Mouse (Mus musculus): ENCODE data around the gene Crk. TPM values are rescaled to one million over a fixed set of nuclear protein-coding genes. Genes with fewer than 3 reads are reported as not detected.

Gene Crk
- polyA plus RNA-seq, 1 experiment from 2014 or later, result 143 TPM

GRCm38 (mm10) chr11:75653781-75654470 is 25.1 kb upstream of the Crk start:
- Histone ChIP-seq H3K36me3 (ENCODE audit: control insufficient read depth, insufficient read depth, low read length) (no peaks in the 10 kb centered on the region), H3K4me3 (ENCODE audit: low read depth, low read length) (peak overlapping the region; percentile 44), H3K4me2 (ENCODE audit: low read depth, low read length, severe bottlenecking) (peak overlapping the region; percentile 86), H3K4me1 (replicated peaks; ENCODE audit: control insufficient read depth, insufficient read depth, low read length) (peaks cover 23% of the 10 kb centered on the region), H3K27me3 (ENCODE audit: control insufficient read depth, insufficient read depth, low read length) (peaks cover 19% of the 10 kb centered on the region), H3K9me3 (ENCODE audit: control insufficient read depth, low read length) (no peaks in the 10 kb centered on the region), H3K27ac (ENCODE audit: low read depth, low read length) (no peak overlapping the region; the same call in 1 of the 2 replicates), H3K9ac (ENCODE audit: low read length) (peak overlapping the region; percentile 47)
- DNase-seq (ENCODE audit: low spot score), result peak; percentile 93
- ATAC-seq (replicated peaks; ENCODE audit: low FRiP score), result peak; percentile 74
- WGBS, result under 1% methylated on average over 44 of the region's 45 CpGs

GRCm38 (mm10) chr11:75654471-75655390 is 24.3 kb upstream of the Crk start:
- H3K9me3 ChIP-seq (ENCODE audit: control insufficient read depth, low read length), result no peaks in the 10 kb centered on the region
- H3K9ac ChIP-seq (ENCODE audit: low read length), result no peak overlapping the region; the same call in 1 of the 2 replicates
- 38% methylated on average over 25 of the region's 25 CpGs for WGBS
- peaks cover 23% of the 10 kb centered on the region for H3K4me1 ChIP-seq (replicated peaks; ENCODE audit: control insufficient read depth, insufficient read depth, low read length)
- peak overlapping the region; percentile 44 for H3K4me3 ChIP-seq (ENCODE audit: low read depth, low read length)
- no peak overlapping the region; the same call in 1 of the 2 replicates for H3K27ac ChIP-seq (ENCODE audit: low read depth, low read length)
- 0 out of 2 replicates have a peak, but pooled peaks have one; percentile 7 for ATAC-seq (replicated peaks; ENCODE audit: low FRiP score)
- peak overlapping the region; percentile 86 for H3K4me2 ChIP-seq (ENCODE audit: low read depth, low read length, severe bottlenecking)
- DNase-seq (ENCODE audit: low spot score), result no peak
- no peaks in the 10 kb centered on the region for H3K36me3 ChIP-seq (ENCODE audit: control insufficient read depth, insufficient read depth, low read length)
- peaks cover 19% of the 10 kb centered on the region for H3K27me3 ChIP-seq (ENCODE audit: control insufficient read depth, insufficient read depth, low read length)

GRCm38 (mm10) chr11:75655621-75656545 is 23.2 kb upstream of the Crk start:
- Histone ChIP-seq H3K27me3 (ENCODE audit: control insufficient read depth, insufficient read depth, low read length) (peaks cover 19% of the 10 kb centered on the region), H3K27ac (ENCODE audit: low read depth, low read length) (no peak overlapping the region), H3K9me3 (ENCODE audit: control insufficient read depth, low read length) (no peaks in the 10 kb centered on the region), H3K4me1 (replicated peaks; ENCODE audit: control insufficient read depth, insufficient read depth, low read length) (peaks cover 23% of the 10 kb centered on the region), H3K9ac (ENCODE audit: low read length) (peak overlapping the region; percentile 68), H3K4me3 (ENCODE audit: low read depth, low read length) (peak overlapping the region; percentile 39), H3K36me3 (ENCODE audit: control insufficient read depth, insufficient read depth, low read length) (no peaks in the 10 kb centered on the region; the same call in 1 of the 2 replicates), H3K4me2 (ENCODE audit: low read depth, low read length, severe bottlenecking) (peak overlapping the region; percentile 84)
- peak; percentile 79 for DNase-seq (ENCODE audit: low spot score)
- ATAC-seq (replicated peaks; ENCODE audit: low FRiP score), result peak; percentile 40; the same call in 1 of the 2 replicates
- 3% methylated on average over 77 of the region's 78 CpGs for WGBS

DNA sequence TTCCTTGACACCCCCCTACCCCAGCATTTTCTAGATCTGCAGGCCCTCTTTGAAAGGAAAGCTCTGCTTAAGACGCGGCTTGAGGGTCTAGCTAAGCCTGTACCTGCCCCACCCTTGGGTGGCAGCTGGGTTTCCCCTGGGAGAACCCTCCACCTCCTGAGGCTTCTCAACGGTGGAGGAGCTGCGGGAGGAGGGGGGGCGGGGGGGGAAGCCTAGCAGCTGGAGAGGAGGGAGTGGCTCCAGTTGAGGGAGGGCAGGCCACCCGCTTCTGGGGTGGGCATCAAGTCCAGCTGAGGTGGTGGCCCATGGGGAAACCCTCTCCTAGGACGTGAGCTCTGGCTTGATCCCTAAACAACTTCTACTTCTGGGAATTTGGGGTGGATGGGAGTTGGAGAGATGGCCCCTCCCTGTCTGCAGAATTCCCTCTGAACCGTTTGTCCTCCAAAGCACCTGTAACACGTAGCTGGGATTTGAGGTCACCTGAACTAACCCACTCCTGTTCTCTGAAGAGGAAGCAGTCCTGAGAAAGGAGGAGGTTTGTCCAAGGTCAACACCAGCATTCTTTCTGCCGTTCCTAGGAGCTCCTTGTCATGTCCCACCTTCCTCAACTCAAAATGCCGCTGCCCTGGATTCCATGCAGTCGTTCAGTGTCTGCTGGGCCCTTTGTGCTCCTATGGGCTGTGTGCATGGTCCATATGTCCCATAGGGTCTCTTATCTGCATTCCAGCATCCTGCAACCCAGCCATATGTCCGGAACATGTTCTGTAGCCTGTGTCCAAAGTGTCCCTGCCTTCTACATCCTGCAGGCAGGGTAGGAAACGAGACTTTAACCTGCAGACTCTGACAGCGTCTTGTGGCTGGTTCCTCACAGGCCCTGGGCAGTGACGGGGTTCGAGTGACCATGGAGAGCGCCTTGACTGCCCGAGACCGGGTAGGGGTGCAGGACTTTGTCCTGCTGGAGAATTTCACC is 22.2 kb upstream of the Crk start:
- peaks cover 19% of the 10 kb centered on the region for H3K27me3 ChIP-seq (ENCODE audit: control insufficient read depth, insufficient read depth, low read length)
- H3K9ac ChIP-seq (ENCODE audit: low read length), result peak overlapping the region; percentile 68; the same call in 1 of the 2 replicates
- H3K4me3 ChIP-seq (ENCODE audit: low read depth, low read length), result peak overlapping the region; percentile 39; the same call in 1 of the 2 replicates
- H3K36me3 ChIP-seq (ENCODE audit: control insufficient read depth, insufficient read depth, low read length), result no peaks in the 10 kb centered on the region; the same call in 1 of the 2 replicates
- peaks cover 23% of the 10 kb centered on the region for H3K4me1 ChIP-seq (replicated peaks; ENCODE audit: control insufficient read depth, insufficient read depth, low read length)
- ATAC-seq (replicated peaks; ENCODE audit: low FRiP score), result no peak
- H3K4me2 ChIP-seq (ENCODE audit: low read depth, low read length, severe bottlenecking), result peak overlapping the region; percentile 84
- no peak overlapping the region for H3K27ac ChIP-seq (ENCODE audit: low read depth, low read length)
- H3K9me3 ChIP-seq (ENCODE audit: control insufficient read depth, low read length), result no peaks in the 10 kb centered on the region
- no peak for DNase-seq (ENCODE audit: low spot score)
- 72% methylated on average over 18 of the region's 20 CpGs for WGBS

- Histone ChIP-seq H3K27me3 (ENCODE audit: control insufficient read depth, insufficient read depth, low read length) (peaks cover 13% of the 10 kb centered on the region), H3K4me2 (ENCODE audit: low read depth, low read length, severe bottlenecking) (no peak overlapping the region)
- DNase-seq (ENCODE audit: low spot score), result no peak
Measured at GRCm38 (mm10) chr11:75657841-75658240, 21.2 kb upstream of the Crk start.

GRCm38 (mm10) chr11:75658311-75658710 is 20.7 kb upstream of the Crk start:
- Histone ChIP-seq H3K36me3 (ENCODE audit: control insufficient read depth, insufficient read depth, low read length) (no peaks in the 10 kb centered on the region; the same call in 1 of the 2 replicates), H3K9ac (ENCODE audit: low read length) (no peak overlapping the region), H3K27me3 (ENCODE audit: control insufficient read depth, insufficient read depth, low read length) (peaks cover 11% of the 10 kb centered on the region), H3K27ac (ENCODE audit: low read depth, low read length) (no peak overlapping the region), H3K4me2 (ENCODE audit: low read depth, low read length, severe bottlenecking) (no peak overlapping the region), H3K9me3 (ENCODE audit: control insufficient read depth, low read length) (no peaks in the 10 kb centered on the region), H3K4me1 (replicated peaks; ENCODE audit: control insufficient read depth, insufficient read depth, low read length) (peaks cover 15% of the 10 kb centered on the region), H3K4me3 (ENCODE audit: low read depth, low read length) (no peak overlapping the region)
- 93% methylated on average over 13 of the region's 13 CpGs for WGBS
- no peak for DNase-seq (ENCODE audit: low spot score)
- no peak for ATAC-seq (replicated peaks; ENCODE audit: low FRiP score)

More at GRCm38 (mm10) chr11:75657841-75658240, 21.2 kb upstream of the Crk start:
- H3K4me1 ChIP-seq (replicated peaks; ENCODE audit: control insufficient read depth, insufficient read depth, low read length), result peaks cover 16% of the 10 kb centered on the region
- H3K9me3 ChIP-seq (ENCODE audit: control insufficient read depth, low read length), result no peaks in the 10 kb centered on the region
- H3K36me3 ChIP-seq (ENCODE audit: control insufficient read depth, insufficient read depth, low read length), result no peaks in the 10 kb centered on the region; the same call in 1 of the 2 replicates
- H3K4me3 ChIP-seq (ENCODE audit: low read depth, low read length), result no peak overlapping the region
- no peak overlapping the region for H3K27ac ChIP-seq (ENCODE audit: low read depth, low read length)
- no peak overlapping the region for H3K9ac ChIP-seq (ENCODE audit: low read length)
- no peak for ATAC-seq (replicated peaks; ENCODE audit: low FRiP score)

GRCm38 (mm10) chr11:75658996-75659750 is 19.9 kb upstream of the Crk start:
- ATAC-seq (replicated peaks; ENCODE audit: low FRiP score), result no peak
- peaks cover 11% of the 10 kb centered on the region for H3K4me1 ChIP-seq (replicated peaks; ENCODE audit: control insufficient read depth, insufficient read depth, low read length)
- 89% methylated on average over 14 of the region's 14 CpGs for WGBS

More at GRCm38 (mm10) chr11:75658996-75659750, 19.9 kb upstream of the Crk start:
- Histone ChIP-seq H3K36me3 (ENCODE audit: control insufficient read depth, insufficient read depth, low read length) (no peaks in the 10 kb centered on the region; the same call in 1 of the 2 replicates), H3K9ac (ENCODE audit: low read length) (no peak overlapping the region), H3K4me2 (ENCODE audit: low read depth, low read length, severe bottlenecking) (no peak overlapping the region), H3K27ac (ENCODE audit: low read depth, low read length) (no peak overlapping the region), H3K9me3 (ENCODE audit: control insufficient read depth, low read length) (no peaks in the 10 kb centered on the region), H3K27me3 (ENCODE audit: control insufficient read depth, insufficient read depth, low read length) (peaks cover 8% of the 10 kb centered on the region), H3K4me3 (ENCODE audit: low read depth, low read length) (no peak overlapping the region)
- DNase-seq (ENCODE audit: low spot score), result no peak

All from forebrain, embryonic 11.5 days (tissue).